Mouse (Mus musculus) urinary bladder, postnatal 4 days (tissue): Measurements from ENCODE around the gene Gpn1.

Experiments
- DNase-seq, 2 experiments: peaks; one replicate each; pipeline ENCODE4 v3.0.0; 2021 to 2022; ENCODE audit warnings: low spot score in 2 of 2

The Gpn1 gene

GRCm38 (mm10) chr5:31559401-31559800 is 64.9 kb downstream of the Gpn1 start:
- no peak for DNase-seq

- no peak for DNase-seq
Observed at GRCm38 (mm10) chr5:31560352-31560751, 65.8 kb downstream of the Gpn1 start.

- DNase-seq, result no peak
Observed at GRCm38 (mm10) chr5:31562036-31562666, 67.6 kb downstream of the Gpn1 start.
